Mouse (Mus musculus) urinary bladder, postnatal 10 days (tissue): ENCODE measurements at regions not wholly inside any gene's neighbourhood (a gene's known extent, or its start where the extent isn't known, plus 50 kb on each side); places are given as distances from the start of the nearest gene placed in this dataset.

ENCODE experiments used
- DNase-seq: peaks from one replicate; pipeline ENCODE4 v3.0.0; 2022; ENCODE audit warnings: low spot score

- peak; percentile 8 for DNase-seq
Observed at GRCm38 (mm10) chrX:145848937-145849783, 344.2 kb upstream of the Amot start.

- DNase-seq = no peak
Observed at GRCm38 (mm10) chrX:145833106-145833505, 328.1 kb upstream of the Amot start.

DNA sequence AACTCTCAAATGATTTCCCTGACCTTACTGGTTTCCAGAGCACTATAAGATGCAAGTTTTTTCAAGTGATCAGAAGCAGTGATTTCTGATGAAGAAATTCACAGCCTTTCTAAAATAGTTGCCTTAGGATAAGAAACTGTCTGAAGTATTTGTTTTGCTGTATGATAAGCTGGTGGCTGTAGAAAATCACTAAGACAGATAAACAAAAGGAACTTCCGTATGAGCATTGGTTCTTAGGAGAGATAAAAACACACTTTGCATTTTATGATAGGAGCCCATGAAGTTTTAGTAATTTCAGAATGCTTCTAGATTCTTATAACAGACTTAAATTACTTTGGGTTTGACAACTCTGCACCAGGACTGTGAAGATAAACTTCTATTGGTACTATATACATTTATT lies 308.0 kb upstream of the Amot start:
- no peak for DNase-seq
